Mouse (Mus musculus): ENCODE measurements around the gene Ppp2r2d.

DNA sequence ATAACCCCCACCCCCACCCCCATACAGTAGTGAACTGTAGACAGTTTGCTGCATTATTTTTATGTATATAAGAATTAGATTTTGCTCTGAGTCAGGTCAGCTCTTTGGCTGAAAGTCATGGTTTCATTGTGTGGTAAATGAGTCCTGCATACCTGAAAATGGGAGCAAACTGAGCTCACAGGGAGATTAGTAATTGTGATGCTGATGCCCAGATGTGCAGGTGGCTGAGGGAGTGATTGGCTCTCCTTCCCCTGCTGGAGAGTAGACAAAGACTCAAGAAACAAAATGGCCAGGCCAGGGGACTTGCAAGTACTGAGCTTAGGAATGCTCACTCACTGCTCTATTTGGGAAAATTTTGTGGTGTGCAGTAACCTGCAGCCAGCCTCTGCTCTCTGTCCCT, 4.2 kb downstream of the Ppp2r2d start:
- TF ChIP-seq CTCF (IDR thresholded peaks at IDR 0.05; ENCODE audit: low read depth, low read length) (no peak), POLR2A (IDR thresholded peaks at IDR 0.05; ENCODE audit: borderline replicate concordance, low read depth, low read length) (no peak)
